Mouse (Mus musculus) hindbrain, embryonic 11.5 days (tissue): ENCODE results near the gene Lin54. TPM values are rescaled to one million over a fixed set of nuclear protein-coding genes. Genes with fewer than 3 reads are reported as not detected.
A peak's percentile ranks its signal among the peaks of the same experiment; 100 is the strongest.
"Not testable (repeated sequence)": the region's sequence is repeated elsewhere in the genome, so short reads cannot be mapped to it uniquely, and the experiment has no call there.

Experiments
- ATAC-seq: fragments of 200-750 bp; cut with Nextera tagmentation; 2 replicates; pipeline ENCODE4 v1.8.0; 2017; ENCODE audit warnings: mild to moderate bottlenecking, moderate TSS enrichment, moderate library complexity; ENCODE audit not compliant: low FRiP score
- DNase-seq: peaks from one replicate; pipeline ENCODE4 v3.0.0-alpha.2; 2015; ENCODE audit warnings: low spot score
- H3K27ac ChIP-seq: fragments of 300-500 bp; sonication (generic); 2 replicates; pipeline ENCODE4 v1.5.1; 2014; ENCODE audit warnings: mild to moderate bottlenecking, low read depth, low read length
- H3K27me3 ChIP-seq: fragments of 300-500 bp; sonication (generic); 2 replicates; pipeline ENCODE4 v1.6.1; 2014; ENCODE audit warnings: mild to moderate bottlenecking, low read length, moderate library complexity, mixed read lengths; ENCODE audit not compliant: control insufficient read depth, insufficient read depth
- H3K36me3 ChIP-seq: fragments of 300-500 bp; sonication (generic); 2 replicates; pipeline ENCODE4 v1.6.1; 2014; ENCODE audit warnings: mild to moderate bottlenecking, low read length, moderate library complexity, mixed read lengths; ENCODE audit not compliant: control insufficient read depth, insufficient read depth
- H3K4me1 ChIP-seq: fragments of 300-500 bp; sonication (generic); replicated peaks from 2 replicates; pipeline ENCODE4 v1.6.1; 2014; ENCODE audit warnings: low read length, mixed read lengths; ENCODE audit not compliant: control insufficient read depth, insufficient read depth
- H3K4me2 ChIP-seq: fragments of 300-500 bp; sonication (generic); replicated peaks from 2 replicates; pipeline ENCODE4 v1.6.1; 2014; ENCODE audit warnings: mild to moderate bottlenecking, low read depth, low read length
- H3K4me3 ChIP-seq: fragments of 300-500 bp; sonication (generic); 2 replicates; pipeline ENCODE4 v1.5.1; 2014; ENCODE audit warnings: low read depth, low read length
- H3K9ac ChIP-seq: fragments of 300-500 bp; sonication (generic); 2 replicates; pipeline ENCODE4 v1.6.1; 2014; ENCODE audit warnings: low read depth, low read length
- H3K9me3 ChIP-seq: fragments of 300-500 bp; sonication (generic); 2 replicates; pipeline ENCODE4 v1.6.1; 2016; ENCODE audit warnings: low read length; ENCODE audit not compliant: control insufficient read depth
- WGBS: fragments of 180-500 bp; shearing (Covaris S2); extraction: QIAGEN DNeasy Blood & Tissue Kit; methylation state at CpG from one replicate; pipeline ENCODE4 v1.1.7; 2014; 5-methylcytosine and 5-hydroxymethylcytosine counted together
- polyA plus RNA-seq: library from polyadenylated mRNA; unstranded; fragments of >200 nt; fragmentation: Nextera tagmentation; extraction: Ambion mirVana; gene quantifications from 2 replicates; pipeline ENCODE4 v1.2.1, GENCODE M21; 2014

Lin54 gene
- polyA plus RNA-seq, 1 experiment from 2014 or later, result 16.6 TPM

GRCm38 (mm10) chr5:100437086-100437485 is 63.4 kb downstream of the Lin54 start:
- Histone ChIP-seq H3K27me3 (no peaks in the 10 kb centered on the region), H3K27ac (no peak overlapping the region), H3K9me3 (no peaks in the 10 kb centered on the region), H3K4me2 (no peak overlapping the region), H3K4me1 (no peaks in the 10 kb centered on the region), H3K36me3 (no peaks in the 10 kb centered on the region), H3K4me3 (no peak overlapping the region), H3K9ac (no peak overlapping the region)
- WGBS, result over 99% methylated on average over 4 of the region's 4 CpGs
- ATAC-seq (no peak), DNase-seq (no peak)

GRCm38 (mm10) chr5:100430966-100431365 is 69.5 kb downstream of the Lin54 start:
- 65% methylated on average over 2 of the region's 2 CpGs for WGBS
- no peak overlapping the region; the same call in 1 of the 2 replicates for H3K4me2 ChIP-seq
- no peak overlapping the region for H3K9ac ChIP-seq
- H3K9me3 ChIP-seq, result no peaks in the 10 kb centered on the region
- H3K27me3 ChIP-seq, result no peaks in the 10 kb centered on the region
- ATAC-seq (no peak), DNase-seq (no peak)
- no peak overlapping the region for H3K4me3 ChIP-seq
- H3K27ac ChIP-seq, result no peak overlapping the region
- peaks cover 10% of the 10 kb centered on the region for H3K4me1 ChIP-seq
- no peaks in the 10 kb centered on the region; the same call in 1 of the 2 replicates for H3K36me3 ChIP-seq

- Histone ChIP-seq H3K4me1 (peaks cover 10% of the 10 kb centered on the region), H3K36me3 (no peaks in the 10 kb centered on the region; the same call in 1 of the 2 replicates), H3K4me2 (peak overlapping the region; percentile 75), H3K9me3 (no peaks in the 10 kb centered on the region), H3K4me3 (peak overlapping the region; percentile 76), H3K27ac (peak overlapping the region; percentile 70), H3K9ac (peak overlapping the region; percentile 95), H3K27me3 (no peaks in the 10 kb centered on the region)
- DNase-seq (no peak), ATAC-seq (peak; percentile 11; the same call in 1 of the 2 replicates)
- 5% methylated on average over 11 of the region's 11 CpGs for WGBS
Observed at GRCm38 (mm10) chr5:100430076-100430390, 70.4 kb downstream of the Lin54 start.

DNA sequence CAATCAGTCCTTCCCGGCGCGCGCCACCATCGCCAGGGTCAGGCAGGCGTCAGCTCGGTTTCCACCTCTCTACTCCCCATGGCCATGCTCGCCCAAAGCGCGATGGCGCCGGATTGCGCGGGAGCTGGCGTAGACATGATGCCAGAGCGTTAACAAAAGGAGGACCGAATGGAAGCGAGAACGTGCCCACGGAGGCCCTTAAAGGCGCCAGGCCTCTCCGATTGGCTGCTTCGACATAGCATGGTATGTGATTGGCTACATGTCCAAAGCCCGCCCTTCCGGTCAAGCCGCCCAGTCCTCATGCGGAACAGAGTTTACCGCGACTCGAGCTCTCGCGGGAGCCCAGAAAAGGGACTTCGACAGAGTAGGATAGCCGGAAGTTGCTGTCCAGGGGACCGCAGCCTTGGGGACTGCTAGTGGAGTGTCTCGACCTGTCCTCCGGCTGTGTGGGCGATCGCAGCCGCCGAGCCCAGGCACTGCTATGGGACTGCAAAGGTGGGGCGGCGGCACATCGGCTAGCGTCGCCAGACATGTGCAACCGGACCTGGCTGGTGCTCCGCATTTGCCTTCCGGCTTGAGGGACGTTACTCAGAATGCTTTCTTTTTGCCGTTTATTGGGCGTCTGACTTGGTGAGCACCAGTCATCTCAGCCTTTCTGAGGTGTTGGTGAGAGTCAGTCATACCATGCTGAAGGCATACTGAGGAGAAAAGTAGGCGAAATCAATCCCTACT is 70.9 kb downstream of the Lin54 start:
- Histone ChIP-seq H3K36me3 (no peaks in the 10 kb centered on the region; the same call in 1 of the 2 replicates), H3K4me1 (peaks cover 13% of the 10 kb centered on the region)

DNA sequence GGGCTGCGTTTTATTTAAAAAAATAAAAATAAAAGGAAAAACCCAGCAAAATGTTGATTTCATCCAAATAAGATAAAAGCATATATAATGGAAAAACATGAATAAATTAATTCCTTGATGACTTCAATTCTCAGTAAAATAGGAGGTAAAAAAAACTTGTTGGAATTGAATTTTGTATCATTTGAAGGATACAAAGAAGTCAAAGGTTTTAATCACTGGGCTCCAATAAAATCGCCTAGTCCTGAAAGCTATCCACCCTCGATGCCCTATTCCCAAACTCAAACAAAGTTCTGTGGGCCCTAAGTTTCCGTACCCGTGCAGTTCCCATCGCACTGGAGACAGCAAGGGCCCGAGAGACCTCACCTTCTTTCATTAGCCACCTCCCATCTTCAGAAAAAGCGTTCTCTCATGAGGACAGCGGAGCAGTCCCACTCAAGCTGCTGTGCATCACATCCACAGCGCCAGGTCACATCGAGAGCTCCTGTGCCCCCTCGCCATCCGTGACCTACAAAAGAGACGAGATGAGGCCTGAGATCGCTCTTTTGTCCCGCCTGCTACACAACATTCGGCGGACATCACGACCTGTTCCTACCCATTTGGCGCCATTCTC is 71.6 kb downstream of the Lin54 start:
- Histone ChIP-seq H3K9me3 (no peaks in the 10 kb centered on the region), H3K4me2 (peak overlapping the region; percentile 50), H3K27me3 (no peaks in the 10 kb centered on the region), H3K9ac (peak overlapping the region; percentile 95), H3K4me1 (peaks cover 13% of the 10 kb centered on the region), H3K4me3 (peak overlapping the region; percentile 76), H3K27ac (peak overlapping the region; percentile 92), H3K36me3 (no peaks in the 10 kb centered on the region; the same call in 1 of the 2 replicates)
- under 1% methylated on average over 20 of the region's 20 CpGs for WGBS
- ATAC-seq (no peak; the same call in 1 of the 2 replicates), DNase-seq (no peak)

More for the DNA sequence above, 70.9 kb downstream of the Lin54 start:
- peak overlapping the region; percentile 75 for H3K4me2 ChIP-seq
- H3K9me3 ChIP-seq, result no peaks in the 10 kb centered on the region
- WGBS, result under 1% methylated on average over 53 of the region's 53 CpGs
- H3K27ac ChIP-seq, result peak overlapping the region; percentile 92
- peak; percentile 99 for ATAC-seq
- peak overlapping the region; percentile 95 for H3K9ac ChIP-seq
- peak; percentile 95 for DNase-seq
- H3K4me3 ChIP-seq, result peak overlapping the region; percentile 76
- H3K27me3 ChIP-seq, result no peaks in the 10 kb centered on the region

DNA sequence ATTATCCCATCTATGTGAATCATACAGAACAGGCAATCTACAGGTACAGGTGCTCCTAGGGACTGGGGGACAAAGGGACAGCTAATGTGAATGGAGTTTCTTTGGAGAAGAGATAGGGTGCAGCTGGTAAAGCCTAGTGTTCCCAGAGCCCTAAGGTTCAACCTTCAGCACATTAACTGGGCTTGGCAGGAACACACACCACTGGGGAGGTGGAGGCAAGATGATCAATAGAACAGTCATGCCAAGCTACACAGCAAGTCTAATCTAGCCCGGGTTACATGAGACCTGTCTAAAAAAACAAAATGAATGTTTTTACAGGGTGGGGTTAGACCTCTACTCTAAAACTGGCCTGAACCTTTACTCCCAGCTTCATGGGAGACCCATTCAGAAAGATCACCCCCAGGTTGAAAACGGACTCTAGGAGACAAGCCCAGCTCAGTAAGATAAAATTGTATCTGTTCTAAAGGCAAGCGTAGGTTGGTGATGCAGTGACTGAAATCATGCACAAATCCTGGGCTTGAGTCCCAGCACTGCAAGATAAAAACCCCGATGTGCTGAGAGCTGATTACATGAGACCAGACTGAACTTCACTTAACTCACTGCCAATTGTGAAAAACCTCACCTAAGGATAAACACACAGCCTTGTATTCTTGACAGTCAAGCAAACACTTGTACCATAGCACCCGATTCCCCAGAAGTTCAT is 72.3 kb downstream of the Lin54 start:
- H3K27me3 ChIP-seq, result no peaks in the 10 kb centered on the region
- peak overlapping the region; percentile 76 for H3K4me3 ChIP-seq
- H3K4me2 ChIP-seq, result peak overlapping the region; percentile 50
- H3K36me3 ChIP-seq, result no peaks in the 10 kb centered on the region; the same call in 1 of the 2 replicates
- no peaks in the 10 kb centered on the region for H3K9me3 ChIP-seq
- peak overlapping the region; percentile 95 for H3K9ac ChIP-seq
- no peak overlapping the region for H3K27ac ChIP-seq
- H3K4me1 ChIP-seq, result peaks cover 16% of the 10 kb centered on the region
- WGBS, result 22% methylated on average over 5 of the region's 5 CpGs
- DNase-seq (peak; percentile 18), ATAC-seq (no peak)

GRCm38 (mm10) chr5:100427276-100427675 is 73.2 kb downstream of the Lin54 start:
- Histone ChIP-seq H3K9me3 (no peaks in the 10 kb centered on the region), H3K4me3 (peak overlapping the region; percentile 76), H3K4me2 (peak overlapping the region; percentile 50), H3K36me3 (no peaks in the 10 kb centered on the region; the same call in 1 of the 2 replicates), H3K27me3 (no peaks in the 10 kb centered on the region), H3K27ac (no peak overlapping the region), H3K4me1 (peaks cover 18% of the 10 kb centered on the region), H3K9ac (peak overlapping the region; percentile 95; the same call in 1 of the 2 replicates)
- DNase-seq, result peak; percentile 5
- WGBS, result 65% methylated on average over 9 of the region's 9 CpGs
- ATAC-seq, result no peak

GRCm38 (mm10) chr5:100425823-100426222 is 74.6 kb downstream of the Lin54 start:
- H3K4me3 ChIP-seq, H3K9ac ChIP-seq, H3K4me2 ChIP-seq, H3K36me3 ChIP-seq, H3K9me3 ChIP-seq, H3K27me3 ChIP-seq, DNase-seq, ATAC-seq, H3K27ac ChIP-seq: not testable (repeated sequence)
- WGBS, result 85% methylated on average over 2 of the region's 2 CpGs
- H3K4me1 ChIP-seq, result peaks cover 18% of the 10 kb centered on the region
